Mouse (Mus musculus): ENCODE measurements around the gene Prkaa2. TPM values are rescaled to one million over a fixed set of nuclear protein-coding genes. Genes with fewer than 3 reads are reported as not detected.
"Not testable (repeated sequence)": the region's sequence is repeated elsewhere in the genome, so short reads cannot be mapped to it uniquely, and the experiment has no call there.

The Prkaa2 gene
- total RNA-seq, 2 experiments from 2014 or later = 31.0 to 35.7 TPM

- not testable (repeated sequence) for DNase-seq (ENCODE audit: extremely low spot score in 1 of 2, low spot score in 2 of 2); H3K27ac ChIP-seq; H3K4me3 ChIP-seq
- intact Hi-C loops (cut with DNase I) = loop anchor here (1.0 kb wide), 1 partner anchor 94 kb away; no protein-coding TSS in a partner anchor
- peak; percentile 52 for TF ChIP-seq CTCF (IDR thresholded peaks at IDR 0.05)
Observed at GRCm38 (mm10) chr4:105004649-105005048, 105.0 kb downstream of the Prkaa2 start.

GRCm38 (mm10) chr4:105004135-105004534, 105.6 kb downstream of the Prkaa2 start:
- no peak for DNase-seq (ENCODE audit: extremely low spot score in 1 of 2, low spot score in 2 of 2)
- no peak for TF ChIP-seq CTCF (IDR thresholded peaks at IDR 0.05)
- Histone ChIP-seq H3K27ac (no peak overlapping the region), H3K4me3 (no peak overlapping the region)
- intact Hi-C loops (cut with DNase I) = loop anchor here (1.0 kb wide), 1 partner anchor 94 kb away; no protein-coding TSS in a partner anchor

- H3K27ac ChIP-seq = no peak overlapping the region
- intact Hi-C loops (cut with DNase I) = no loop called here
Observed at GRCm38 (mm10) chr4:105001736-105002135, 108.0 kb downstream of the Prkaa2 start.

DNA sequence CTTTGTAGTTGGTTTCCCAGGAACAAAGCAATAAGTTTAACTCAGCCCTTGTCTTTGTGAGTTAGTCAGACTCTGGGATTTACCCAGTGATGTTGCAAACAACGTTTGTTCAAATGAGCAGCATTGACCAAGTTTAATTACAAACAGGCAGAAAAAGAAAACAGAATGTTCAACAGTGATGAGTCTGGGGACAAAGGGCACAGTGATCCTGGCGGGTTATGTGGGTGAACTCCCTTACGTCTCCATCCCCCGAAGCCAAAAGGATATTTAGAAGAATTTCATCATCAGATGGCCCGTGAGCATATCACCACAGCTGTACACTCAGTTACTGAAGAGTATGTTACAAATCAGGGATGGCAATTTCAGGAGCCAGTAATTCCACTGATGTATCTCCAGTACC, 110.0 kb downstream of the Prkaa2 start:
- Histone ChIP-seq H3K27ac (no peak overlapping the region), H3K4me3 (no peak overlapping the region)
- TF ChIP-seq CTCF (IDR thresholded peaks at IDR 0.05) = no peak
- DNase-seq (ENCODE audit: extremely low spot score in 1 of 2, low spot score in 2 of 2) = no peak
- intact Hi-C loops (cut with DNase I) = no loop called here

More at GRCm38 (mm10) chr4:105001736-105002135, 108.0 kb downstream of the Prkaa2 start:
- no peak overlapping the region for H3K4me3 ChIP-seq
- TF ChIP-seq CTCF (IDR thresholded peaks at IDR 0.05) = no peak
- no peak for DNase-seq (ENCODE audit: extremely low spot score in 1 of 2, low spot score in 2 of 2)

DNA sequence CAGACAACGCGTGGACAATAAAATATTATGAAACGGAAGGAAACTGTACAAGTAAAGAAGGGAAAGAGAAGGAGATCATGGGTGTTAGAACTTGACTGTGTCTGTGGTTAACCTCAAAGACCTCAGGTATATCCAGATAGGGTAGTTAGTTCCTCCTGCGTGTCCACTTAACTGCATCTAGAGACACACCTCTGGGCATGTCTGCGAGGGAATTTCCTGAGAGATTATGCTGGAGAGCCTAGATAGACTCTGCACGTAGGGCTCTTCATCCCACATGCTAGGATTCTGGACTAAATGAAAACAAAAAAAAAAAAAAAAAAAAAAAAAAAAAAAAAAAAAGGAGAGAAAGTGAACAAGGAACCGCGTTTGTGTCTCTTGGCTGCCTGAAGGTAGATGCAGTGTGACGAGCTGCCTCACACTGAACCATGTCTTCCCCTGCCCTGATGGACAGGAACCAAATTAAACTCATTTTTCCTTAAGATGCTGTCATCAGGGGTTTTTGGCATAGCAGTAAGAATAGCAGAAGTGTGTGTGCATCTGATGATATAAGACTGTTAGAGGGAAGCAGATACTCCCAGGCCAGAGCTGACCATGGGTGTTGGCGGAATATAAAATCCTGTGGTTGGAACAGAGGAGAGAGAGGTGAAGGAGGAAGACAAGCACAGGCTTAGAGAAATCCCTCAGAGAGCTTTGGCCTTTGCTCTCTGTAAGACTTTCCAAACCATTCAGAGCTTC, 116.4 kb downstream of the Prkaa2 start:
- Histone ChIP-seq H3K27ac (no peak overlapping the region), H3K4me3 (no peak overlapping the region)
- no peak for TF ChIP-seq CTCF (IDR thresholded peaks at IDR 0.05)
- intact Hi-C loops (cut with DNase I) = no loop called here
- DNase-seq (ENCODE audit: extremely low spot score in 1 of 2, low spot score in 2 of 2) = no peak

DNA sequence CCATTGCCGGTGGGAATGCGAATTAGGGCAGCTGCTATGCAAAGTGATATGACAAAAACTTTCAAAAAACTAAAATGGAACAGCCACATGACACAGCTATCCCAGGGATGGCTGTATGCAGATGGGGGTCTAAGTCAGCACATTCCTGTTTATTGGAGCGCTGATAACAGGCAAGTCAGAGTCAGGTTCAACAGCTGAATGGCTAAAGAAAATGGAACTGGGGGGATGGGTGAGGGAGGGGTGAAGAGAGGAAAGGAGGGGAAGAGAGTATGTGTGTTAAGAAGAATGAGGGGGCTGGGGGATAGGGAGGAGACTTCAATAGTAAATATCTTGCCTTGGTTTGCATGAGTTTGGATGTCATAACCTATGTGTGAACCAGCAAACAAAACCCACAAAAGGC, 117.4 kb downstream of the Prkaa2 start:
- no peak for DNase-seq (ENCODE audit: extremely low spot score in 1 of 2, low spot score in 2 of 2)
- Histone ChIP-seq H3K4me3 (no peak overlapping the region), H3K27ac (no peak overlapping the region)
- no peak for TF ChIP-seq CTCF (IDR thresholded peaks at IDR 0.05)
- intact Hi-C loops (cut with DNase I) = no loop called here

GRCm38 (mm10) chr4:104990686-104991085, 119.0 kb downstream of the Prkaa2 start:
- intact Hi-C loops (cut with DNase I) = no loop called here
- no peak for DNase-seq (ENCODE audit: extremely low spot score in 1 of 2, low spot score in 2 of 2)
- TF ChIP-seq CTCF (IDR thresholded peaks at IDR 0.05) = no peak
- Histone ChIP-seq H3K27ac (no peak overlapping the region), H3K4me3 (no peak overlapping the region)

GRCm38 (mm10) chr4:104990016-104990415, 119.7 kb downstream of the Prkaa2 start:
- no peak overlapping the region for H3K4me3 ChIP-seq
- DNase-seq (ENCODE audit: extremely low spot score in 1 of 2, low spot score in 2 of 2) = peak in 1 of 2 experiments; percentile 16
- no peak for TF ChIP-seq CTCF (IDR thresholded peaks at IDR 0.05)
- H3K27ac ChIP-seq = no peak overlapping the region
- intact Hi-C loops (cut with DNase I) = no loop called here

DNA sequence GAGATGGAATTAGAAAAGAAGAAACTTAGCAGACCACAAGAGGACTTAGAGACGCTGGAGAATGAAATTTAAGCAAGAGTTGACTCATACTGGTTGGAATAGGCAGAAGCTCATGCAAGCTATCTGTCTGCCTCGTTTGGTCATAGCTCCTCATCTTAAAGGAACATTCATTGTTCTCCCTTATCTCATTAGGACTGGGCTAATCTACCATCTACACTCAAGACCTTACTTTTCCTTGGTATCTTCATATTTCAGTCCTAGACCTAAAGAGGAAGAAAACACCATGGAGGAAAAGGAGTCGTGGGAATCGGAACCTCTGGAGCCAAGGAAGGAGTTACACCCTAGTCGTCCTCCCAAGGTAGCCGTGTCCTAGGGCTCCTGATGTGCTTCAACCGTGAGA, 121.0 kb downstream of the Prkaa2 start:
- no peak overlapping the region for H3K4me3 ChIP-seq
- intact Hi-C loops (cut with DNase I) = no loop called here
- TF ChIP-seq CTCF (IDR thresholded peaks at IDR 0.05) = no peak
- H3K27ac ChIP-seq = no peak overlapping the region
- DNase-seq (ENCODE audit: extremely low spot score in 1 of 2, low spot score in 2 of 2) = no peak

- intact Hi-C loops (cut with DNase I) = no loop called here
- Histone ChIP-seq H3K4me3 (no peak overlapping the region), H3K27ac (no peak overlapping the region)
- DNase-seq (ENCODE audit: extremely low spot score in 1 of 2, low spot score in 2 of 2) = no peak
- TF ChIP-seq CTCF (IDR thresholded peaks at IDR 0.05) = no peak
Observed at GRCm38 (mm10) chr4:104988102-104988501, 121.6 kb downstream of the Prkaa2 start.

DNA sequence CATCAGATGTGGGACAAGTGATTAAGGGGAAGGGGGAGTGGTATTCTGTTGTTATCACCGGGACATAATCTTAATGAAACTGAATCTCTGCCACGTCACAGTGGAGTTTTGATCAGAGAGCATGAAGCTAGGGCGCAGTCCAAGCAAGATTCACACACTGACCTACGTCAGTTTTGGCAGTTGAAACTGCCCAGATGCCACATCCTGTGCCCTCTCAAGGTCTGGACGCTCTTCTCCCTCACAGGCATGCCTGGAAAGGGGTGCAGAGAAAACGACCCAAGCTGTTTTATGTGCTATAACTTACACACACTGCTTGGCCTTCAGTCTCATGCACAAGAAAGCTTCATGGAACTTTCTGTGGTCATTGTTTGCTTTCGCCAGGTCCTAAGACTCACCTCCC, 122.1 kb downstream of the Prkaa2 start:
- DNase-seq (ENCODE audit: extremely low spot score in 1 of 2, low spot score in 2 of 2) = no peak
- H3K4me3 ChIP-seq = no peak overlapping the region
- no peak overlapping the region for H3K27ac ChIP-seq
- intact Hi-C loops (cut with DNase I) = no loop called here
- TF ChIP-seq CTCF (IDR thresholded peaks at IDR 0.05) = no peak

GRCm38 (mm10) chr4:104985960-104986632, 123.6 kb downstream of the Prkaa2 start:
- no peak for DNase-seq (ENCODE audit: extremely low spot score in 1 of 2, low spot score in 2 of 2)
- Histone ChIP-seq H3K27ac (no peak overlapping the region), H3K4me3 (no peak overlapping the region)
- intact Hi-C loops (cut with DNase I) = no loop called here
- no peak for TF ChIP-seq CTCF (IDR thresholded peaks at IDR 0.05)

Other genes with a start within 250 kb of the Prkaa2 start
- not detected for gene C8a, start 233.5 kb downstream of the Prkaa2 start, total RNA-seq (2021)
- gene Fyb2, start 196.4 kb downstream of the Prkaa2 start, total RNA-seq (2021) = 1 to 10 TPM; 1.6 to 1.8 TPM
- gene Plpp3, start 47.5 kb upstream of the Prkaa2 start, total RNA-seq (2021) = 100 to 1,000 TPM; 153 to 180 TPM